Mouse (Mus musculus): ENCODE measurements around the gene Ubtd1.

DNA sequence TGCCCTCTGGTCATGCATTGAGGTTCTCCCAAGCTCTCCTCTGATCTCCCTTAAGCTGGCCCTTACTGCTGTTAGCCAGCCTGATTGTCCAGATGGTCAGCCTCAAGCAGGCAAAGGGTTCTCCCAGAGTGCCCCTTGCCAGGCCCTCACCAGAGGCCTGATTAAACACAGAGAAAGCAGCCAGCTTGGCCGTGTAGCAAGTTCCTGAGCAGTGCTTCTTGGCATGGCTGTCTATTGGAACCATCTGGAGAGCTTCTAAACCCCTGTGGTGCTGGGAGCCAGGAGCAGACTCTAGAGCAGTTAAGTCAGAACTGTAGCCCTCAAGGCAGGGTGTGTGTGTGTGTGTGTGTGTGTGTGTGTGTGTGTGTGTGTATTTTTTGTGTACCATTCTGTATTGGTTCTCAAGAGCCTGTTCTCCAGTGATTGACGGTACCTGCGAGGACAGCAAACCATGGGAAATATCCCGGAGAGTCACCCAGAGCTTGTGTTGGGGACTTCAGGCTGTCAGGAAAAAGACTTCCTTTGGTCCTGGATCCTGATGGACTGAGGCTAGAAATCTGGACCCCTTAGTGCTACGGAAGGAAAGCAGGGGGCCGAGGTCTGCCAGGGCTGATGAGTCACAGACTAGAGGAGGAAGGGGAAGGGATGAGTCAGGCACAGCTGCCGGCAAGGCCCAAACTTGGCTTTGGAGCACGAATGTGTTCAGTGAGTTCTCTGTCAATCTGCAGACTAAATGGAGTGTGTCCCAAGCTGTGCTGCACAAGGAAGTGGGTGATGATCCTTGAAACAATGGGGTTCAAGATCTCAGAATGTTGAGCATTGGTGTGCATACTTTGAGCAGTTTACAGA lies 36.1 kb downstream of the Ubtd1 start:
- no peak for TF ChIP-seq CTCF (IDR thresholded peaks at IDR 0.05)
- TF ChIP-seq EP300 (IDR thresholded peaks at IDR 0.05), result peak; percentile 73
